Mouse (Mus musculus) thymus, adult 18-20 months (tissue): ENCODE data around the gene Nrtn.

ENCODE experiments used
- DNase-seq, 2 experiments: peaks; one replicate each; pipeline ENCODE4 v3.0.0; 2022; ENCODE audit warnings: mixed read lengths in 2 of 2

Gene Nrtn

DNA sequence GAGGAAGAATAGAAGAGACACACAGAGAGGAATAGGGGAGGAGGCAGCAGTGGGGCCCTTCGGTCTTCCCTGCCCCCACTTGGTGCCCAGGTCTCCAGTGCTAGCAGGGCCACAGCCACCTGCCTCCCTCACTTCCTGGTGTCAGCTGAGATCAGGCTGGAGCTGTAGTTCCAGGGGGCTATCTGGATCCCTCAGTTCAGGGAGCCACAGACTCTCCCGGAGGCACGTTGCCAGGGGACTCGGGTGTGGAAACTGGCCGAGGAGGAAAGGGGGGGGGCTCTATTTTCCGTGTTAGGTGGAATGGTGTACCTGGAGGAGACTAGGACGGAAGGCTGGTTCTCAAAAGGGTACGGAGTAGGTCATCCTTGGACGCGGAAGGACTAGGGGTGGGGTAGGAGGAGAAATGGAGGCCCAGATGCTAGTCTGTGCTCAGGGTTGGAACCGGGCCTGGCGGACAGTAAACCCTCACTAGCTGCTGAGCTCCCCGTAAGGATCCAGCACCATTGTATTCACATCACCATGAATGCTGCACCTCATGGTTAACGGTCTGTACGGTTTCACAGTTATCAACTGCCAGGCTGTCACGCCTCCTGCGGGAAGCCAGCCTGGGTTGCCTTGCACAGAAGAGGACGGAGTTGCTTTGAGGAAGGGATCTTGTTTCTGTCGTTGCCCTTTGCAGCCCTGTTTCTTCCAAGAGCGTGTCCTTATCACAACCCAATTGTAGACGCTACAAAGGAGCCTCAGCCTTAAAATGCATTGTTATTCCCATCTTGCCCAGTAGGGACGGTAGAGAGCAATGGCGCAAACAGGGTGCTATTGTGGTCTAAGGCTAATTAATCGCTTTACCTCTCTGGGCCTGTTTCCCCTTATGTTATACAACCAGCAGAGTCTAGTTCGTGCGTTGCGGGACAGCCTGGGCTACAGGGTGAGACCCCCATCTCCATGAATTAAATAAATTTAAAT is 5.7 kb upstream of the Nrtn start:
- DNase-seq = peak in 1 of 2 experiments; percentile 49

DNA sequence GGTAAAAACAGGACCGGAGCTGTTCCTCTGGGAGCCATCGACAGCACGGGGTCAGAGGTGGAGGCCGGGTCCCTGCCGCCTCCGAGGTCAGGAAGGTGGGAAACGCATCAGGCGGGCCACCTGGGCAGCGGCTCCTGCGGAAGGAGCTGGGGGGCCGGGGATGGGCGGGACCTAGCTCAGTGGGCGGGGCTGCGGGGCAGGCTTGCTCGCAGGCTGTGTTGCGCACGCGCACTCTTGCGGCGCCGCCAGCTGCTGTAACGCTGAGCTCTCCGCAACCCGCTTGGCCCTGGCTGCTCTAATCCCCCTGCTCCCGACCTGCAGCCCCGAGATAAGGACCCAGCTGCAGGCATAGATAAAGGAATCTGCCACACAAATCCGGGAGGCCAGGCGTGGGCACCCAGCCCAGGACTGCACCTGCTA is 4.7 kb upstream of the Nrtn start:
- DNase-seq = peak; percentile 84 to 88

DNA sequence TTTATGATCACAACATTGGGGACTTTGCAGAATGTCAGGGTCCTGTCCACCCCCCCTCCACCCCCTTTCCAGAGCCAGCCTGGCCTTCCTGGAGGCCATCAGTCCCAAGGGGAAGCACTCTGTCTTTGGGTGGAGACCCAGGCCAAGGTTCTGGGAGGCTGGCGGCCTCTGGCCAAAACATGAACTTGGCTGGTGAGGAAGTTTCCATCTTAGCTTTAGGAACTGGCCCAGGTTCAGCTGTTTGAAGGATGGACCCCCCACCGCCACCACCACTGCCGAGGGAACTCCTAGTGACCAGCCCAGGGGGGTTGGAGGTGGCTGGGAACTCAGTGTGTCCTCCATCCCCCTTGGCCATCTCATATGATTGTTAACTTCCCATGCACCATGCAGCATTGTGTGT is 3.7 kb upstream of the Nrtn start:
- DNase-seq = no peak

DNA sequence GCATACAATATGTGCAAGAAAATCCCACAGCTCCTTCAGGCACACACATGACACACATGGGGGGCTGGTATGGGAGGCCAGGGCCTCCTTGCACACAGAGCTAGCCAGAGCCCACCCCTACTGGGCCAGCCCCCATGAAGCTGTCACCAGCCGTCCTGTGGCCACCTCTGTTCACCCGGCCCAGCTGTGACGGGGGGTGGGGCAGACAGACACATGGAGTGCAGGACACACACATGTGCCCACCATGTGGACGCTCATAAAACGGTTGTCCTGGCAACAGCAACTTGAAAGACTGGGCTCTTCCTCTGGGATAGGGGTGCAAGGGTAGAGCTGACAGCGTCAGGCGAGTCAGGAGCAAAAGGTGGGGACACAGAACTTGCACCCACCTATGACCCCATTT is 1.9 kb upstream of the Nrtn start:
- DNase-seq = no peak

DNA sequence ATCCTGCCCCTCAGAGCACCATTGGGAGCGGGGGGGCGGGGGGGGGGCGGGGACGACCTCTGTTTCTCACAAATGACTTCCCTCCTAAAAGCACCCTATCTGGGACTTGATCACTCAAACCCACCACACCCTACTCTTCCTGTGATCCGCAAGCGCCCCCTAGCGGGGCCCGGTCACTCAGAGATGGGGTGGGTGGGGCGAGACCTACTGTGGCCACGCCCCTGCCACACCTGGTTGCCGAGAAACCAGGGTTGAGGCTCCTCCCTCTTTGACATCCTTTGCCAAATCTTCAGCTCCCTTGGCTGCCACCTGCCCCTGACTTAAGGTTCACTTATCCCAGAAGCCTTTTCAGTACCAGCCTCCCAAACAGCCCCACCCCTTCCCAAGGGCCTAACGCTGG is 802 bp upstream of the Nrtn start:
- peak; percentile 52 to 76 for DNase-seq

DNA sequence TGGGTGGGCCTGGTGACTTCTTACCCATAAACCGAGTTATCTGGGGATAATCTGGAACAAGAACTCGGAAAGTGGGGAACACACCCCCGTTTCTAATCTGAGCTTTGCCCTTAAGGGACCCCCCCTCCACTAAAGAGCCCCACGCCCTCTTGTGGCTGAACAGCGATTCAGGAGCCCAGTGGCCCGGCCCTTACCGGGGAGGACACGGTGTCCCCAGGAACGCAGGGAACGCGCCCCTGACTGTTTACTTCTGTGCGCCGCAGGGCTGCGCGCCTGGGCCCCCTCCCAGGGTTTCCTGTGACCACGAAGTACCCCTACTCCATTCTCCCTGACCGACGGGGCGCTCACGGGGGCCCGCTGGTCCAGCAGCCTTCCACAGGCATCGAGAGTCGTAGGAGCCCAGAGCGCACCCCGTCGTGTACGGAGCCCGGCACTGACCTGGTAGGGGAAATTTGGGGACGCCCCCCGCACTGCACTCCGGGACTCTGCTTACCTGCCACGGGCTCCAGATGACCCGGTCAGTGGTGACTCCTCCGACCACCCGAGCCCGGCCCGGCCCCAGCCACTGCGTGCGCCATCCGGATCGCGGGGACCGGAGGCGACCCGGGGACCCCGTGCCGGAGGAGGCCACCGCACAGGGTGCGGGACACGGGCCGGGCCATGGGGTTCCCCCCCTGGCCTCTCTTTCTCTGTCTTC is 479 bp downstream of the Nrtn start:
- no peak for DNase-seq

DNA sequence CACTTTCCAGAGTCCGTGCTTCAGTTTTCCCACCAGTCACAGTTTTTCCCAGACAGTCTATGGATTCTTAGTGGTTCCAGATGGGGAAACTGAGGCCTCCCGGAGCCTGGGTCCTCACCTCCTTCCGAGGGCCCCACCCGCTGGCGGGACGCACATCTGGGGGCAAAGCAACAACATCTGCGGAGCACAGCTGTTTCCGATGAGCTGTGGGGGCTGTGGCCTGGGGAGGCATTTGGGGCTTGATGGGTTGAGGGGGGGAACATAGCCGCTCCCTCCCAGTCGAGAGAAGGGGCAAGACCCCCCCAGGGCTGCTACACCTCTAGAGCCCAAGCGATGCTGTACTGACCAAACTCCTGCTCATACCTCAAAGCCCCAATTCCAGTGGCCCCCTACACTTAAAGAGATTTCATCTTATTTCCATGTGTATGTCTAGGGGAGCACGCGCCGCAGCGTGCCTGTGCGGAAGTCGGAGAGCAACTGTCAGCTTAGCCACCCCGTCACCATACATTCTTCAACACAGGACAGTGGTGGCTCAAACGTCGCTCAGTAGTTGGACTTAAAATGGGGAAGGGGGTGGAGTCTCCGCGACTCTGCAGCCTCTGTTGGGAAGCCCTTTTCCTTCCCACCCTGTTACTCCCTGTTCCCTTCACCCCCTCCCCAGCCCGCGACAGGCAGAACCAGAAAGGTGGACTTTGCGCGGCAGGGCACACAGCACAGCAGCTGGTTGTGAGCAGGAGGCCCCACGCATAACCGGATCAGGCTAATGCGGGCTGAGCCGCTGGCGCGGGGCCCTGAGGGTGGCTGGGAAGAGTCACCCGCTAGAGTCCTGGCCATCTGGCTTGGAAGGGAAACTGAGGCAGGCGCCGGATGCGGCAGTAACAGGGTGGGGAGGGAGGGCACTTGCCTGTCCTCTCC is 2.8 kb downstream of the Nrtn start:
- no peak for DNase-seq

DNA sequence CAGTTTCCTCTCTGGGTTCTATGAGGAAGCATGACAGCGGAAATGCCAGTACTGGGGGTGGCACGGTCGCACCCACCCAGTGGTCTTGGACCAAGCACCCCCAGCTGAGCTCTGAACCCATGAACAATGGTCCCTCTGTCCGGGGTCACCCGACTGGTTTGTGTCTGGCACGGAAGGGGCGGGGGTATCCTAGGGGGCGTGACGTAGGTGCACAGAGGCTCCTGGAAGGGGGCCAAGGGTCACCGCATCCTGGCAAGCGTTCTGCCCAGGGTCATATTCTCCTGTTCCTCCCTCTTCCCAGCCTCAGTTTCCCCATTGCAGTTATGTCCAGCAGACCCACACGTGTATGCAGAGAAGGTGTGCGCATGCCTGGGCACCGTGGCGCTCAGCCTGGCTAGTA is 3.9 kb downstream of the Nrtn start:
- DNase-seq = no peak

DNA sequence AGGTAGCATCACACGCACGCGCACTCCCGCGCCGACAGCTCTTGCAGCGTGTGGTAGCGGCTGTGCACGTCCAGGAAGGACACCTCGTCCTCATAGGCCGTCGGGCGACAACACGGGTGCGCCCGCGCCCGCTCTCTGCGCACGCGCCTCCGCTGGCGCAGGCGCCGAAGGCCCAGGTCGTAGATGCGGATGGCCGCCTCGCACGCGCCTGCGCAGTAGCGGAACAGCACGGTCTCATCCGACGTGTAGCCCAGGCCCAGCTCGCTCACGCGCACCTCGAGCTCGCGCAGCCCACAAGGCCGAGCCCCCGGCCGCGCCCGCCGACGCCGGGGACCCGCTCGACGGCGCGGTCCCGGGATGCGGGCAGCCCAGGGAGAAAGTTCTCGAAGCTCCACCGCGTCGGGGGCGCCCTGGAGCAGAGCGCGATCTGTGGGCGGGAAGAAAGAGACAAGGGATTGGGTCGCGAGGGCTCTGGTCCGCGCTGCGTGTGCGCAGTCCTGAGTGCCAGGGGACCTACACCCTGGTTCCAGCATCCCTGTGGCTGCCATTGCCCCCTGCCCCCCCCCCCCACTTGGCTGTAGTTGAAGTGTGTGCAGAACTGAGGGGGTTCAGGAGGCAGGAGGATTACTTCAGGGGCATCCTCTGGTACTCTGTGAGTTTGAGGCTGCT is 5.8 kb downstream of the Nrtn start:
- no peak for DNase-seq

DNA sequence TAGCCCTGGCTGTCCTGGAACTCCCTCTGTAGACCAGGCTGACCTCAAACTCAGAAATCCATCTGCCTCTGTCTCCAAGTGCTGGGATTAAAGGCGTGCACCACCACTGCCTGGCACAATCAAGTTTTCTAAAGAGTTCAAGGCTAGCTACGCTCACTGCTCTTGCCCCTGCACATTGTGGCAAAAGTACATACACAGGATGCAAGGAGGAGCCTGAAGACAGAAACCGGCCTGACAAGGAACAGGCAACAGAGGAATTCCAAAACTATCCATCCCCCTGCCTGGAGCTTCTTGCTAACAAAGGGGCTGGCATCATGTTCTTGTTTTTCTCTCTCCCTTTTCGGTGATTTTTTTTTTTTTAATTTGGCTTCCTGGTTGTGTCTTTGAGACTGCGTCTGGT is 13.2 kb downstream of the Nrtn start:
- DNase-seq = no peak

DNA sequence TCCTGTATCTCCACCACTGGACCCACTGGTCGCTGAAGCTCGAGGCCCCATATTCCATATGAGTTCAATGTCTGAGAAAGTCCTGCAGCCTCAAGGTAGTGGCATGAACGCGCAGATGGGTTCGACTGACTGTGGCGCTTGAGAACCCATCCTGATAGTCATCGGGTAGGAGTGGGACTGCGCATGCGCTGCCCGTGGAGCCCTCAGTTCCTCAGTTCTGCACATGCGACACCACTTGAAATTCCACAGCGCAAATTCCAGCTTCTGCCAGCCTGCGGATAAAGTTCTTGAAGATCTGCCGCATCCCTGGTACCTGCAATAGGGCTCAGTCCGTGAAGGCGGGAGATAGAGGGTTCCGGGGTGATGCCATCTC is 16.6 kb downstream of the Nrtn start:
- DNase-seq = no peak

DNA sequence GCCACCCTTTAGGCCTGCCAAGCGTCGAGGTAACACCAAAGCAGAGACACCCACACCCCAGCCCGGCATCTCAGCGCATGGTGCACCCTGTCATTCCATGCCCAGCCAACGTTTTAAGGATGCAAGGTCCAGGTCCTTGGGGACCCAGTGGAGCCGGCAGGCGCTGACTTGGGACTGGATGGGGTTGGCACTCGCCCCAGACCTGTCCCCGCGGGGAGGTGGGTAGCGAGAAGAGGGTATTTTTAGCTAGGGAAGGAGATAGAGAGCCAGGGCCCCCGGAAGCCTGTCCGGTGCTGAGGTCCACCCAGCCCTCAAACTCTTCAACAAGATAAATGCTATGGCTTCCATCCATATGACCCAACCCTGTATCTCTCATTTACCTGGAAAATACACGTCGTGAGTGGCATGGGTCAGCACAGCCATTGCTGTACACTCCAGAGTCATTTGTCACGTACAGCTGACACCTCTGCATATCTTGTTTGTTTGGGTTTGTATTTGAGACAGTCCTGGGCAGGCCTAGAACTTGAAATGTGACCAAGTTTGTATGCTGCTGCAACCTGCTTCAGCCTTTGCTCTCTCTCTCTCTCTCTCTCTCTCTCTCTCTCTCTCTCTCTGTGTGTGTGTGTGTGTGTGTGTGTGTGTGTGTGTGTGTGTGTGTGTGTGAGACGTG is 17.1 kb downstream of the Nrtn start:
- DNase-seq = no peak

DNA sequence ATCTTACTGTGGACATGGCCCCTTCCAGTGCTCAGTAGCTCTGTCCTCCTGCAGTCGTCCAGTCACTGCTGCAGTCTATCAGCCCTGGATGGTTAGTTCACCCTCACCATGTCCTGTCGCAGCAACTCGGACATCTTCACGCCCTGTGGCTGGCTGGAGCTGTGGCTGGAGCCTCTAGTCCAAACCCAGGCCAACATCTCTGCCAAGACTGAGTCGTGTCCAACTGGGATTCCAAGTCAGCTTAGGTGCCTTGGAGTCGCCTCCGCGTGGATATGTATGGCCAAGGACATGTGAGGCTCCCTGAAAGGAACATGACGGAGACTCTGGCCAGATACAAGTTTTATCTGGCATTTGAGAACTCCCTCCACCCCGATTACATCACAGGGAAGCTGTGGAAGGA is 19.1 kb downstream of the Nrtn start:
- DNase-seq = no peak

DNA sequence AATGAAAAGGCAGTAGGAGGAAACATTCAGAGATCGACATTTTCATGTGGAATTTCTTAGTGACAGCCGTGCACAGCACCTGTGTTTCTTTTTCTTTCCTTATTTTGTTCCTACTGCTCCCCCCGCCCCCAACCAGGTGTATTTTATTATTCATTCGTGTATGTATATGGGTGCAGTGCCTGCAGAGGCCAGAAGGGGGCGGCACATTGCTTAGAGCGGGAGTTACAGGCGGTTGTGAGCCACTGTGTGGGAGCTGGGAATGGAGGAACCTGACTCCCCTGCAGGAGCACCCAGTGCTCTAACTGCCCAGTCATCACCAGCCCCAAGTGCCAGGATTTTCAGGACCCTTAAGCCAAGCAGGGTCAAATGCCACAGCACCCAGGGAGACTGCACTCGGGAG is 20.8 kb downstream of the Nrtn start:
- no peak for DNase-seq

DNA sequence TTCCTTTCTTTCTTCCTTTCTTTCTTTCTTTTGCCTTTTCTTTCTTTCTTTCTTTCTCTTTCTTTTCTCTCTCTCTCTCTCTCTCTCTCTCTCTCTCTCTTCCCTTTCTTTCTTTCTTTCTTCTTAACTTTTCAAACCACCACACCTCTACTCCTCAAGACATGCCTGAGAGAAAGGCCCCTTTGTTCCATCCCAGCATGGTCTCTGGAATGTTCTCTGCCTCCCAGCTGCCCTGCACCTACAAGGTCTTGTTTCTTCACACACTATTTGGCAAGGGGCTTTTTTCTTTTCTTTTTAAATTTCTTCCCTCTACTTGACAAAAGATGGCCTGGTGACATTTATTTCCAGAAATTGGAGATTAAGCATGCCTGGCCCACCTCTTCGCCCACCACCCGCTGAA is 27.7 kb downstream of the Nrtn start:
- DNase-seq = no peak

DNA sequence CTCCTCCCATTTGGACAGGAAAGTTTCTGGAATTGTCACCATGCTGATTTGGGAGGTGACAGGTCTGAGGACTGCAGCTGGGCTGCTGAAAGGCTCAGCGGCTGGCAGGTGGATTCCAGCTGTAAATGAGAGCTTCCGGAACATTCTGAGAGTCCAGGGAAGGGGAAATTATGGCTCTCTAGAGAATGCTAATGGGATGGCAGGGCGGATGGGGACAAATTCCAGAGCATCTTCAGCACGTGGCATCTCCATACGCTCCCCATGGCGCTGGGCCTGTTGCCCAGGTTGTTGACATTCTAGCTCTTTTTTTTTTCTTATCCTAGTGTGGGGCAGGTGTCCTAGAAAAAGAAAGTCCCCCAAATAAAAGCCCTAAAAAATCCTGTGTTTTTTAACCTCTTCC is 28.2 kb downstream of the Nrtn start:
- DNase-seq = no peak

DNA sequence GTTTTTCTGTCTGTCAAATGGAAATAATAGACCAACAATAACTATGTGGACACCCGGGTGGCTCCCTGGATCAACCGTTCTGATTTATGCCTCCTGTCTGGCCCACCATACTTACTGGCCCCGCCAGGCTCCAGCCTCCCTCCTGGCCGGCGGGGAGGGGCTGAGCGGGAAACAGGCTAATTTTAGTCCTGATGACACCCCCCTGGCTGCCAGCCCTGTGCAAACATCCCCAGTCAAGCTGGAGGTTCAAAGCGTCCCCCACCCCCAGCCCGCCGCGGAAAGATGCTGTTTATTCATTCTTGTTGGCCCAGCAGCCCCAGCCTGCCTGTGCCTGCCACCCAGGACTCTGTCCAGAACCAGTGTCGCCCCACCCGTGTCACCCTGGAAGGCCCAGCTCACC is 29.2 kb downstream of the Nrtn start:
- no peak for DNase-seq

DNA sequence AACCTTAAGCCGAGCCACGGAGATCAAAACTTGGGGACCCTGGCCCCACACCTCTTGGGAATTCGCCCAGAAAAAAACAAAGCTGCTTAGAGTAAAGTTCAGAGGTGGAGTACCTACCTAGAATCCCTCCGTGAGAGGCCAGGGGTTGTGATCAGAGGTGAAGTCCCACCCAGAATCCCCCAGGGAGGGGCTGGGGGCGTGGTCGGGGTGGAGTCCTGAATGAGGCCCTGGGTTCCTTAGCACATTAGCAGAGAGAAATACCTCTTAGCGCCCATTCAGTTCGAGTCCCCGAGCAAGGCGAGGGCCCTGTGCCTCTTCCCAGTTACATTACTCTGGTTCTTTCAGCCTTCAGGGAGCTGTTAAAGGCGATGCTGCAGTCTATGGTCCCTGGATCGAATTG is 29.7 kb downstream of the Nrtn start:
- no peak for DNase-seq

DNA sequence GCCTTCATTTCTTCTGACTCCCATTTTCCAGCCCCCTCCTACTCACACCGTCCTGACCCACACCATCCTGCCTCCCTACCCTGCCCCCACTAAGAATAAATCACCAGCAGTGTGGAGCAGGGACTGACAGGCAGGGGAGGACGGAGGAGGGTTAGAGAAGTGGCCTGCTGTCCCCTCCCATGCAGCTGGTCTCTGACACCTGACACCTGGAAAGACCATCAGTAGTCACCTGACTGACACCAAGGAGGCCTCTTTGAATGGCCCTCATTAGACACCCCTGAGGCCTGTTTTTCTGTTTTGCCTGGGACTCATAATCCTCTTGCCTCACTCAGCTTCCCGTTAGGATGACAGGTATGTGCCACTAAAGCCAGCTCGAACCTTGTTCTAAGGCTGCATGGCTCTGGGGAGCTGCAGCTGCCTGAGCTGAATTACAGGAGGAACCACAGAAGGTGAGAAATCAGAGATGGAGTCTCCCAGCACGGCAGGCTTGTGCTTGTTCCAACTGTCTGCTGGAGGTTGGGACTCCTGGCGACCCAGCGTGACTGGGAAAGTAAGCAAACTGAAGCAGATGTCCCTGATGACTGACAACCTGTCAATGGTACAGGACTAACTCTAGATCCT is 30.2 kb downstream of the Nrtn start:
- DNase-seq = no peak

DNA sequence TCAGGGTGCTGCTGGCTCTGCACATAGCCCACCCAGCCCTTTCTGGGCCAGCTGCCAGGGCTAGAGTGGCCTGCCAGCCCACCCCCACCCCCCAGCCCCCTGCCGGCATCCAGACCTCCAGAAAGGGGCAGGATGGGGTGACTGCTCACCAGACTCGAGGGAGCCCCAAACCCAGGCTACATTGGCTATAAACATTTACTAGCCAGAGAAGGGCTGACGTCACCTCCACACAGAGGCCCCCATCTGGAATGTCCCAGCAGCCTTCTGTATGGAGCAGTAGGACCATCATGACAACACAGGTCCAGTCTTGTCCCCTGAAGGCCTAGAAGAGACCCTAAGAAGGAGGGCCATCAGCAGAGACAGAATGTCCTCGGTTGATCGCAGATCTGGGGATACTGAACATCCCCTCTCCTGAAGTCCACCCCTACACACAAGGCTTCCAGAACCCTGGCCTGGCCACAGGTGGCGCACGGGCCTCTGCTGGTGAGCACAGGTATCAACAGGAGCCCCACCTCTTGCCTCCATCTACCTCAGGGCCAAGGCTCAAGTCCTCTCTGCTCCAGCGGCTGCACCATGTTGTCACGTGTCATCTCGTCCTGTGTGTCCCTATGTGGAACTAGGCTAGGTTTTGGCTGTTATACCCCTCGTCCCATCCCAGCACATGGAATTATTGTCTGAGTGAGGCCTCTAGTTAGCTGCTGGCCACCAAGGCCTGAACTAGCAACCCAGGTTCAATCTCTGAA is 33.7 kb downstream of the Nrtn start:
- no peak for DNase-seq

DNA sequence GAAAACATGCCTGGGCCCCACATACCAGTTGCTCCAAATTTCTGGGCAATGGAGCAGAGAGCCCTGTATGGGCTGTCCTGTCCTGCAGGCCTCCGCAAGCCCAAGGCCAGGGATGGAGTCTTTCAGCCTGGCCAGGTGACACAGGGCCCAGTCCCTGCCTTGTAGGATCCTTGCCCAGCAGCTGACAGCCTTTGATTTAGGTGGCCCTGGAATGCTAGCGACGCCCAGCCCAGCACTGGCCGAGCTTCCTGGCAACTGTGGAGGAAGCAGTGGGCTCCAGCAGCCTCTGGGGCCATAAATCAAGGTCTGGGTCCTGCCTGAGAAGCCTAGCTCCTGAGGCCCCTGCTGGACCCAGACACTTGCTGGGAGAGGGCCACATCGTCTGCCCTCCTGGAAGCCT is 34.9 kb downstream of the Nrtn start:
- no peak for DNase-seq
